Mouse (Mus musculus): ENCODE data around the gene Gdpd3.

The Gdpd3 gene

GRCm38 (mm10) chr7:126808703-126809455 is 42.7 kb downstream of the Gdpd3 start:
- DNase-seq, result peak; percentile 61

- DNase-seq, result no peak
These were observed 43.7 kb downstream of the Gdpd3 start for GRCm38 (mm10) chr7:126809723-126810369.

GRCm38 (mm10) chr7:126815726-126816222 is 49.6 kb downstream of the Gdpd3 start:
- DNase-seq, result no peak

GRCm38 (mm10) chr7:126816494-126816893 is 50.4 kb downstream of the Gdpd3 start:
- DNase-seq, result no peak

- no peak for DNase-seq
These were observed 51.5 kb downstream of the Gdpd3 start for GRCm38 (mm10) chr7:126817595-126817994.

GRCm38 (mm10) chr7:126818818-126819217 is 52.7 kb downstream of the Gdpd3 start:
- no peak for DNase-seq

- peak; percentile 87 for DNase-seq
These were observed 55.8 kb downstream of the Gdpd3 start for GRCm38 (mm10) chr7:126821835-126822511.

- DNase-seq, result no peak
These were observed 56.6 kb downstream of the Gdpd3 start for GRCm38 (mm10) chr7:126822741-126823140.

- DNase-seq, result no peak
These were observed 57.1 kb downstream of the Gdpd3 start for GRCm38 (mm10) chr7:126823202-126823711.

GRCm38 (mm10) chr7:126823940-126824339 is 57.8 kb downstream of the Gdpd3 start:
- no peak for DNase-seq
